9 mouse cellular contexts compared by ENCODE assay signal in genomic region chr2:164142021-164142420, GRCm38 (mm10). TPM values are rescaled to one million over a fixed set of nuclear protein-coding genes. Genes with fewer than 3 reads are reported as not detected.
DNase-seq lines count a peak whose midpoint lies in the region; ATAC-seq lines count a peak whose summit lies in the region.
"Had no signal": no experiment of that assay in that cellular context is flagged by ENCODE, and none has a peak within 500 bp of the region (broad histone marks: within the 10 kb centered on the region; RNA-seq: fewer than 3 reads in every experiment).

No protein-coding gene starts in this region.

- 0 out of 2 replicates have a peak, but pooled peaks have one; percentile 31 for ATAC-seq in embryonic facial prominence, embryonic 15.5 days (ENCODE audit: insufficient number of reproducible peaks, low FRiP score, low TSS enrichment, low read depth)
- ATAC-seq in hindbrain, embryonic 16.5 days, result no peak
- ATAC-seq in monocyte, adult 5-6 weeks (replicated peaks; ENCODE audit: insufficient number of reproducible peaks, low FRiP score, low TSS enrichment, poor library complexity, severe bottlenecking), result no peak

- H3K9me3 ChIP-seq in embryonic facial prominence, embryonic 15.5 days (replicated peaks), result no peaks in the 10 kb centered on the region
- no peaks in the 10 kb centered on the region for H3K9me3 ChIP-seq in hindbrain, embryonic 16.5 days (ENCODE audit: control insufficient read depth, low read length)

- WGBS in embryonic facial prominence, embryonic 15.5 days, result 24% methylated on average over 10 of the region's 10 CpGs
- 41% methylated on average over 10 of the region's 10 CpGs for WGBS in hindbrain, embryonic 16.5 days

- no peaks in the 10 kb centered on the region for H3K27me3 ChIP-seq in embryonic facial prominence, embryonic 15.5 days
- H3K27me3 ChIP-seq in hindbrain, embryonic 16.5 days (replicated peaks; ENCODE audit: control insufficient read depth, insufficient read depth, low read length), result no peaks in the 10 kb centered on the region

- peak overlapping the region; percentile 80 for H3K27ac ChIP-seq in embryonic facial prominence, embryonic 15.5 days (replicated peaks)
- peak overlapping the region; percentile 54 for H3K27ac ChIP-seq in hindbrain, embryonic 16.5 days (ENCODE audit: low read depth, low read length)

- H3K4me1 ChIP-seq in embryonic facial prominence, embryonic 15.5 days, result peaks cover 34% of the 10 kb centered on the region
- H3K4me1 ChIP-seq in hindbrain, embryonic 16.5 days (ENCODE audit: control insufficient read depth, insufficient read depth, low read depth, low read length), result no peaks in the 10 kb centered on the region; the same call in none of the 2 replicates

- peak; percentile 15 to 39 for DNase-seq in layer of hippocampus, adult 18-20 months (ENCODE audit: low spot score in 2 of 2)
- DNase-seq in layer of hippocampus, postnatal 25 days (ENCODE audit: extremely low spot score in 1 of 2, low spot score in 1 of 2), result no peak
- peak; percentile 70 to 73 for DNase-seq in right cerebral cortex, postnatal 10 days (ENCODE audit: low spot score in 2 of 2)
- no peak for DNase-seq in ovary, adult 18-20 months (ENCODE audit: low spot score)
- DNase-seq in thymus, adult 18-20 months, result no peak

- no peak overlapping the region for H3K4me3 ChIP-seq in embryonic facial prominence, embryonic 15.5 days (replicated peaks)
- H3K4me3 ChIP-seq in hindbrain, embryonic 16.5 days (ENCODE audit: low read length), result no peak overlapping the region

- H3K9ac ChIP-seq in embryonic facial prominence, embryonic 15.5 days, result no peak overlapping the region
- no peak overlapping the region; the same call in 1 of the 2 replicates for H3K9ac ChIP-seq in hindbrain, embryonic 16.5 days (ENCODE audit: low read depth, low read length)

- H3K36me3 ChIP-seq in embryonic facial prominence, embryonic 15.5 days, result 0 out of 2 replicates have a peak, but pooled peaks cover 4% of the 10 kb centered on the region
- H3K36me3 ChIP-seq in hindbrain, embryonic 16.5 days (ENCODE audit: control insufficient read depth, insufficient read depth, low read length), result no peaks in the 10 kb centered on the region; the same call in 1 of the 2 replicates

- H3K4me2 ChIP-seq in embryonic facial prominence, embryonic 15.5 days (replicated peaks), result no peak overlapping the region
- H3K4me2 ChIP-seq in hindbrain, embryonic 16.5 days (ENCODE audit: low read length), result no peak overlapping the region

RNA-seq across cellular contexts. Expression of gene Kcns1, which starts 28.9 kb away (rescaled TPM):
- 1 to 10 TPM; 5.1 TPM for total RNA-seq in layer of hippocampus, adult 18-20 months (2021)
- total RNA-seq in layer of hippocampus, postnatal 25 days (2021), result 1 to 10 TPM; 4.4 to 5.0 TPM
- 0.49 and 0.96 TPM in 2 replicates for polyA plus RNA-seq in embryonic facial prominence, embryonic 15.5 days (2015; fragmentation: Nextera tagmentation; extraction: Ambion mirVana)
- 2.4 and 3.1 TPM in 2 replicates for polyA plus RNA-seq in hindbrain, embryonic 16.5 days (2015; fragmentation: Nextera tagmentation; extraction: Ambion mirVana)
- not detected in 3 replicates for total RNA-seq in monocyte, adult 5-6 weeks (2017)

RNA-seq across cellular contexts. Expression of gene Wfdc5, which starts 40.5 kb away (rescaled TPM):
- not detected for total RNA-seq in layer of hippocampus, adult 18-20 months (2021)
- not detected for total RNA-seq in layer of hippocampus, postnatal 25 days (2021)
- 6.1 and 6.6 TPM in 2 replicates for polyA plus RNA-seq in embryonic facial prominence, embryonic 15.5 days (2015; fragmentation: Nextera tagmentation; extraction: Ambion mirVana)
- polyA plus RNA-seq in hindbrain, embryonic 16.5 days (2015; fragmentation: Nextera tagmentation; extraction: Ambion mirVana), result not detected in 2 replicates
- total RNA-seq in monocyte, adult 5-6 weeks (2017), result not detected in 3 replicates
- polyA plus RNA-seq: frontal cortex, adult 2 months had no signal

RNA-seq across cellular contexts. Expression of gene Wfdc12, which starts 48.4 kb away (rescaled TPM):
- total RNA-seq in layer of hippocampus, adult 18-20 months (2021), result not detected
- total RNA-seq in layer of hippocampus, postnatal 25 days (2021), result not detected
- 0.22 TPM in 1 of 2 replicates, not detected in the other for polyA plus RNA-seq in embryonic facial prominence, embryonic 15.5 days (2015; fragmentation: Nextera tagmentation; extraction: Ambion mirVana)
- not detected in 2 replicates for polyA plus RNA-seq in hindbrain, embryonic 16.5 days (2015; fragmentation: Nextera tagmentation; extraction: Ambion mirVana)
- not detected in 3 replicates for total RNA-seq in monocyte, adult 5-6 weeks (2017)
- polyA plus RNA-seq: frontal cortex, adult 2 months had no signal

RNA-seq across cellular contexts. Expression of gene Wfdc15a, which starts 57.9 kb away (rescaled TPM):
- total RNA-seq in layer of hippocampus, adult 18-20 months (2021), result not detected
- not detected for total RNA-seq in layer of hippocampus, postnatal 25 days (2021)
- not detected in 2 replicates for polyA plus RNA-seq in embryonic facial prominence, embryonic 15.5 days (2015; fragmentation: Nextera tagmentation; extraction: Ambion mirVana)
- not detected in 2 replicates for polyA plus RNA-seq in hindbrain, embryonic 16.5 days (2015; fragmentation: Nextera tagmentation; extraction: Ambion mirVana)
- not detected in 3 replicates for total RNA-seq in monocyte, adult 5-6 weeks (2017)
- polyA plus RNA-seq: frontal cortex, adult 2 months had no signal

Comparison
In these comparisons a context has a peak if more than half of its experiments do, and no peak if none do; other contexts are left out.
1. DNase-seq: peak in layer of hippocampus, adult 18-20 months (2 of 2) and right cerebral cortex, postnatal 10 days (2 of 2); none in layer of hippocampus, postnatal 25 days (0 of 2), ovary, adult 18-20 months (single experiment) and thymus, adult 18-20 months (0 of 2).